Mouse (Mus musculus): ENCODE results near the gene Bora.

Gene Bora

GRCm38 (mm10) chr14:99060616-99061015 lies 14.6 kb downstream of the Bora start:
- no peak for DNase-seq (ENCODE audit: extremely low read depth, insufficient read length, low spot score)

- no peak for DNase-seq (ENCODE audit: extremely low read depth, insufficient read length, low spot score)
Observed at GRCm38 (mm10) chr14:99063091-99063490, 17.1 kb downstream of the Bora start.

GRCm38 (mm10) chr14:99071146-99071545 lies 25.1 kb downstream of the Bora start:
- DNase-seq (ENCODE audit: extremely low read depth, insufficient read length, low spot score) = no peak

GRCm38 (mm10) chr14:99088947-99089346 lies 42.9 kb downstream of the Bora start:
- DNase-seq (ENCODE audit: extremely low read depth, insufficient read length, low spot score) = no peak

GRCm38 (mm10) chr14:99099267-99099966 lies 53.4 kb downstream of the Bora start, which contains the start of the genes Pibf1 and Dis3:
Gene Pibf1 (plus strand): TSS chr14:99099424.
Gene Dis3 (minus strand): TSS chr14:99099770.
- DNase-seq (ENCODE audit: extremely low read depth, insufficient read length, low spot score) = peak; percentile 93

GRCm38 (mm10) chr14:99099967-99100587 lies 54.1 kb downstream of the Bora start:
- DNase-seq (ENCODE audit: extremely low read depth, insufficient read length, low spot score) = no peak

GRCm38 (mm10) chr14:99103050-99103449 lies 57.0 kb downstream of the Bora start:
- no peak for DNase-seq (ENCODE audit: extremely low read depth, insufficient read length, low spot score)

GRCm38 (mm10) chr14:99104542-99105123 lies 58.6 kb downstream of the Bora start:
- no peak for DNase-seq (ENCODE audit: extremely low read depth, insufficient read length, low spot score)

- DNase-seq (ENCODE audit: extremely low read depth, insufficient read length, low spot score) = no peak
Observed at GRCm38 (mm10) chr14:99106671-99107070, 60.6 kb downstream of the Bora start.

GRCm38 (mm10) chr14:99107631-99108187 lies 61.7 kb downstream of the Bora start:
- DNase-seq (ENCODE audit: extremely low read depth, insufficient read length, low spot score) = no peak

- DNase-seq (ENCODE audit: extremely low read depth, insufficient read length, low spot score) = no peak
Observed at GRCm38 (mm10) chr14:99108762-99109161, 62.7 kb downstream of the Bora start.

- no peak for DNase-seq (ENCODE audit: extremely low read depth, insufficient read length, low spot score)
Observed at GRCm38 (mm10) chr14:99117576-99117975, 71.6 kb downstream of the Bora start.

- no peak for DNase-seq (ENCODE audit: extremely low read depth, insufficient read length, low spot score)
Observed at GRCm38 (mm10) chr14:99121584-99122339, 75.7 kb downstream of the Bora start.

GRCm38 (mm10) chr14:99124076-99124475 lies 78.1 kb downstream of the Bora start:
- no peak for DNase-seq (ENCODE audit: extremely low read depth, insufficient read length, low spot score)

All from 3134 (cell line).